Mouse (Mus musculus): Measurements from ENCODE around the gene Themis3. TPM values are rescaled to one million over a fixed set of nuclear protein-coding genes. Genes with fewer than 3 reads are reported as not detected.

The Themis3 gene
- total RNA-seq (2014; rRNA removed) (0.10 TPM in 1 of 2 replicates, not detected in the other), polyA plus RNA-seq (2015; fragmentation: Nextera tagmentation; extraction: Ambion mirVana) (not detected in 2 replicates)

GRCm38 (mm10) chr17:66594435-66594834 is at the start of gene Themis3:
TSS of gene Themis3 (minus strand) at chr17:66594621.
- no peaks in the 10 kb centered on the region for H3K9me3 ChIP-seq (ENCODE audit: low read length)
- no peak for DNase-seq (ENCODE audit: low spot score)
- TF ChIP-seq CTCF (IDR thresholded peaks at IDR 0.05; ENCODE audit: low read depth), result no peak
- no peaks in the 10 kb centered on the region for H3K27me3 ChIP-seq (ENCODE audit: insufficient read depth, low read length)
- no peak within 1 kb of the TSS for H3K27ac ChIP-seq
- ATAC-seq, result no peak
- H3K4me2 ChIP-seq (ENCODE audit: low read depth, low read length), result no peak within 1 kb of the TSS
- H3K4me1 ChIP-seq (ENCODE audit: insufficient read depth, low read length), result no peaks in the 10 kb centered on the region
- 83% methylated on average over 5 of the region's 5 CpGs for WGBS
- H3K9ac ChIP-seq (replicated peaks; ENCODE audit: low read length), result no peak within 1 kb of the TSS
- no peaks in the 10 kb centered on the region for H3K36me3 ChIP-seq (ENCODE audit: insufficient read depth, low read length)
- no peak within 1 kb of the TSS for H3K4me3 ChIP-seq (ENCODE audit: low read length)

- Histone ChIP-seq H3K36me3 (ENCODE audit: insufficient read depth, low read length) (no peaks in the 10 kb centered on the region), H3K27ac (no peak overlapping the region), H3K9me3 (ENCODE audit: low read length) (no peaks in the 10 kb centered on the region), H3K9ac (replicated peaks; ENCODE audit: low read length) (no peak overlapping the region), H3K4me3 (ENCODE audit: low read length) (no peak overlapping the region), H3K27me3 (ENCODE audit: insufficient read depth, low read length) (no peaks in the 10 kb centered on the region), H3K4me1 (ENCODE audit: insufficient read depth, low read length) (no peaks in the 10 kb centered on the region), H3K4me2 (ENCODE audit: low read depth, low read length) (no peak overlapping the region)
- no peak for TF ChIP-seq CTCF (IDR thresholded peaks at IDR 0.05; ENCODE audit: low read depth)
- DNase-seq (ENCODE audit: low spot score), result no peak
- no peak for ATAC-seq
- WGBS, result 85% methylated on average over 7 of the region's 7 CpGs
These were observed 43.7 kb upstream of the Themis3 start for GRCm38 (mm10) chr17:66637951-66638722.

GRCm38 (mm10) chr17:66619996-66620656 is 25.7 kb upstream of the Themis3 start:
- Histone ChIP-seq H3K27ac (no peak overlapping the region), H3K4me1 (ENCODE audit: insufficient read depth, low read length) (no peaks in the 10 kb centered on the region), H3K4me3 (ENCODE audit: low read length) (no peak overlapping the region), H3K9ac (replicated peaks; ENCODE audit: low read length) (no peak overlapping the region), H3K36me3 (ENCODE audit: insufficient read depth, low read length) (no peaks in the 10 kb centered on the region), H3K4me2 (ENCODE audit: low read depth, low read length) (no peak overlapping the region), H3K27me3 (ENCODE audit: insufficient read depth, low read length) (no peaks in the 10 kb centered on the region), H3K9me3 (ENCODE audit: low read length) (no peaks in the 10 kb centered on the region)
- DNase-seq (ENCODE audit: low spot score) (peak; percentile 12), ATAC-seq (no peak)
- TF ChIP-seq CTCF (IDR thresholded peaks at IDR 0.05; ENCODE audit: low read depth), result no peak
- 57% methylated on average over 13 of the region's 13 CpGs for WGBS

- H3K36me3 ChIP-seq (ENCODE audit: insufficient read depth, low read length), result no peaks in the 10 kb centered on the region
- no peaks in the 10 kb centered on the region for H3K27me3 ChIP-seq (ENCODE audit: insufficient read depth, low read length)
- H3K4me1 ChIP-seq (ENCODE audit: insufficient read depth, low read length), result no peaks in the 10 kb centered on the region
- H3K9ac ChIP-seq (replicated peaks; ENCODE audit: low read length), result no peak overlapping the region
- H3K27ac ChIP-seq, result no peak overlapping the region
- 66% methylated on average over 3 of the region's 3 CpGs for WGBS
- H3K4me3 ChIP-seq (ENCODE audit: low read length), result no peak overlapping the region
- no peak for DNase-seq (ENCODE audit: low spot score)
- no peaks in the 10 kb centered on the region for H3K9me3 ChIP-seq (ENCODE audit: low read length)
- no peak overlapping the region for H3K4me2 ChIP-seq (ENCODE audit: low read depth, low read length)
- no peak for TF ChIP-seq CTCF (IDR thresholded peaks at IDR 0.05; ENCODE audit: low read depth)
- 0 out of 2 replicates have a peak, but pooled peaks have one; percentile 21 for ATAC-seq
These were observed 24.9 kb upstream of the Themis3 start for GRCm38 (mm10) chr17:66619255-66619826.

- Histone ChIP-seq H3K9me3 (ENCODE audit: low read length) (no peaks in the 10 kb centered on the region), H3K36me3 (ENCODE audit: insufficient read depth, low read length) (no peaks in the 10 kb centered on the region), H3K4me3 (ENCODE audit: low read length) (no peak overlapping the region), H3K27ac (no peak overlapping the region), H3K4me1 (ENCODE audit: insufficient read depth, low read length) (no peaks in the 10 kb centered on the region), H3K9ac (replicated peaks; ENCODE audit: low read length) (no peak overlapping the region), H3K27me3 (ENCODE audit: insufficient read depth, low read length) (no peaks in the 10 kb centered on the region), H3K4me2 (ENCODE audit: low read depth, low read length) (no peak overlapping the region)
- no peak for TF ChIP-seq CTCF (IDR thresholded peaks at IDR 0.05; ENCODE audit: low read depth)
- DNase-seq (ENCODE audit: low spot score), result no peak
- ATAC-seq, result no peak
These were observed 15.6 kb upstream of the Themis3 start for GRCm38 (mm10) chr17:66610032-66610431.

- 85% methylated on average over 5 of the region's 5 CpGs for WGBS
These were observed 10.5 kb upstream of the Themis3 start for GRCm38 (mm10) chr17:66604931-66605330.

More at GRCm38 (mm10) chr17:66604931-66605330, 10.5 kb upstream of the Themis3 start:
- Histone ChIP-seq H3K9me3 (ENCODE audit: low read length) (no peaks in the 10 kb centered on the region), H3K4me3 (ENCODE audit: low read length) (no peak overlapping the region), H3K4me1 (ENCODE audit: insufficient read depth, low read length) (no peaks in the 10 kb centered on the region), H3K9ac (replicated peaks; ENCODE audit: low read length) (no peak overlapping the region), H3K27me3 (ENCODE audit: insufficient read depth, low read length) (no peaks in the 10 kb centered on the region), H3K4me2 (ENCODE audit: low read depth, low read length) (no peak overlapping the region), H3K27ac (no peak overlapping the region), H3K36me3 (ENCODE audit: insufficient read depth, low read length) (no peaks in the 10 kb centered on the region)
- TF ChIP-seq CTCF (IDR thresholded peaks at IDR 0.05; ENCODE audit: low read depth), result no peak
- ATAC-seq (no peak), DNase-seq (ENCODE audit: low spot score) (no peak)

Measured in hindbrain, postnatal 0 days (tissue).